In the genomic region with DNA sequence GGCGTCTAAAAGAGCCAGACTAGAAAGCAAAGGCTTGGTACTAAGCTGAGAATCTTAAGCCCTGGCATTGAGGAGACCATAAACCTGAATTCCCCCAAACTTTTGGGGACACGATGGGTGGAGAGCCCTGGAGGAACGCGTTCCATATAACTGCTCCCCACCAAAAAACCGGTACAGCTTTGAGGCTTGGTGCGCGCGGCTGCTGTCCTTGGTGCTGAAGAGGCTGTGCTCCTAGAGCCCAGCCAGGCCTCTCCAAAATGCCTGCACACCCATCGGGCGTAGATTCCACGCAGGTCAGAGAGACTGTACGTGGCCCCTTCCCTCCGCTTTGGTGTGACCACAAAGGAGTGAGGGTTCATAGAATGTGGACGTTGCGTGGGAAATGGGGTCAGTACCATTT, we compare ENCODE assay signal across 9 mouse cellular contexts. TPM values are rescaled to one million over a fixed set of nuclear protein-coding genes. Genes with fewer than 3 reads are reported as not detected.
DNase-seq lines count a peak whose midpoint lies in the region; ATAC-seq and TF ChIP-seq lines count a peak whose summit lies in the region.
"Had no signal": no experiment of that assay in that cellular context is flagged by ENCODE, and none has a peak within 500 bp of the region (broad histone marks: within the 10 kb centered on the region; RNA-seq: fewer than 3 reads in every experiment).

No protein-coding gene starts in this region.

- no peak for ATAC-seq in intestine, embryonic 14.5 days (replicated peaks; ENCODE audit: low FRiP score, low TSS enrichment, low read depth)
- no peak for ATAC-seq in intestine, postnatal 0 days
- ATAC-seq in forebrain, embryonic 11.5 days (replicated peaks; ENCODE audit: low FRiP score) = no peak
- no peak for ATAC-seq in liver, embryonic 14.5 days (ENCODE audit: insufficient read depth)
- no peak for ATAC-seq in inflammation-experienced regulatory T-cells, adult 6 months

- no peaks in the 10 kb centered on the region for H3K9me3 ChIP-seq in intestine, embryonic 14.5 days (ENCODE audit: control insufficient read depth, low read length)
- H3K9me3 ChIP-seq in intestine, postnatal 0 days (ENCODE audit: control insufficient read depth) = no peaks in the 10 kb centered on the region
- no peaks in the 10 kb centered on the region for H3K9me3 ChIP-seq in MEL (replicated peaks; ENCODE audit: insufficient read depth, low read length)
- no peaks in the 10 kb centered on the region for H3K9me3 ChIP-seq in forebrain, embryonic 11.5 days (ENCODE audit: control insufficient read depth, low read length)
- no peaks in the 10 kb centered on the region for H3K9me3 ChIP-seq in liver, embryonic 14.5 days (ENCODE audit: control insufficient read depth, low read length)

- TF ChIP-seq RAD21 in MEL (IDR thresholded peaks at IDR 0.05; ENCODE audit: low read depth, low read length) = no peak

- H3K9ac ChIP-seq in intestine, embryonic 14.5 days (ENCODE audit: low read length) = no peak overlapping the region
- H3K9ac ChIP-seq in intestine, postnatal 0 days (ENCODE audit: low read depth, low read length) = no peak overlapping the region
- H3K9ac ChIP-seq in MEL (ENCODE audit: control insufficient read depth, low read depth, low read length, poor library complexity, severe bottlenecking) = no peak overlapping the region
- peak overlapping the region; percentile 27; the same call in 1 of the 2 replicates for H3K9ac ChIP-seq in forebrain, embryonic 11.5 days (ENCODE audit: low read length)
- H3K9ac ChIP-seq in liver, embryonic 14.5 days (replicated peaks) = no peak overlapping the region

- no peaks in the 10 kb centered on the region for H3K79me2 ChIP-seq in MEL (ENCODE audit: control insufficient read depth, insufficient read depth, low read length, poor library complexity)

- H3K4me3 ChIP-seq in intestine, embryonic 14.5 days (ENCODE audit: low read depth, low read length) = no peak overlapping the region
- H3K4me3 ChIP-seq in intestine, postnatal 0 days (ENCODE audit: low read depth, low read length) = no peak overlapping the region
- no peak overlapping the region for H3K4me3 ChIP-seq in MEL (ENCODE audit: control insufficient read depth in 1 of 2, insufficient read depth in 1 of 2, low read depth in 2 of 2, low read length in 2 of 2)
- no peak overlapping the region for H3K4me3 ChIP-seq in forebrain, embryonic 11.5 days (ENCODE audit: low read depth, low read length)
- H3K4me3 ChIP-seq in liver, embryonic 14.5 days (ENCODE audit: insufficient read depth in 1 of 2, low read depth in 2 of 2, low read length in 2 of 2) = no peak overlapping the region

- H3K4me2 ChIP-seq in intestine, embryonic 14.5 days (ENCODE audit: low read length) = no peak overlapping the region
- no peak overlapping the region for H3K4me2 ChIP-seq in intestine, postnatal 0 days (replicated peaks; ENCODE audit: low read depth)
- peak overlapping the region; percentile 42; the same call in 1 of the 2 replicates for H3K4me2 ChIP-seq in forebrain, embryonic 11.5 days (ENCODE audit: low read depth, low read length, severe bottlenecking)
- no peak overlapping the region for H3K4me2 ChIP-seq in liver, embryonic 14.5 days (ENCODE audit: low read depth)

- 14% methylated on average over 15 of the region's 15 CpGs for WGBS in intestine, embryonic 14.5 days
- WGBS in intestine, postnatal 0 days = 13% methylated on average over 15 of the region's 15 CpGs
- WGBS in forebrain, embryonic 11.5 days = 19% methylated on average over 15 of the region's 15 CpGs
- whole genome bisulfite sequencing in liver, embryonic 14.5 days (ENCODE audit: insufficient replicate concordance) = 11% methylated on average over 15 of the region's 15 CpGs

- no peak for TF ChIP-seq CTCF in intestine, postnatal 0 days (IDR thresholded peaks at IDR 0.05; ENCODE audit: low read depth)
- no peak for TF ChIP-seq CTCF in MEL (IDR thresholded peaks at IDR 0.05 in 2 of 3, conservative IDR thresholded peaks at IDR 0.05 in 1 of 3; ENCODE audit: control insufficient read depth in 1 of 3, insufficient read depth in 1 of 3, low read depth in 2 of 3, low read length in 3 of 3, poor library complexity in 1 of 3, severe bottlenecking in 1 of 3)
- no peak for TF ChIP-seq CTCF in liver, embryonic 14.5 days (IDR thresholded peaks at IDR 0.05; ENCODE audit: low read depth)

- H3K27me3 ChIP-seq in intestine, embryonic 14.5 days (replicated peaks; ENCODE audit: control insufficient read depth, insufficient read depth, low read length) = peaks cover 17% of the 10 kb centered on the region
- H3K27me3 ChIP-seq in intestine, postnatal 0 days (replicated peaks; ENCODE audit: control insufficient read depth, insufficient read depth, low read length) = peaks cover 5% of the 10 kb centered on the region; the same call in 1 of the 2 replicates
- no peaks in the 10 kb centered on the region for H3K27me3 ChIP-seq in MEL (ENCODE audit: control insufficient read depth in 1 of 2, insufficient read depth in 2 of 2, low read length in 2 of 2)
- H3K27me3 ChIP-seq in forebrain, embryonic 11.5 days (ENCODE audit: control insufficient read depth, insufficient read depth, low read length) = no peaks in the 10 kb centered on the region
- peaks cover under 1% of the 10 kb centered on the region for H3K27me3 ChIP-seq in liver, embryonic 14.5 days (ENCODE audit: control insufficient read depth, insufficient read depth, low read length)

- no peak for TF ChIP-seq EP300 in MEL (IDR thresholded peaks at IDR 0.05; ENCODE audit: low read depth in 1 of 2, low read length in 2 of 2)
- no peak for TF ChIP-seq EP300 in liver, embryonic 14.5 days (IDR thresholded peaks at IDR 0.05; ENCODE audit: low read depth)

- no peak for TF ChIP-seq POLR2A in MEL (IDR thresholded peaks at IDR 0.05; ENCODE audit: control insufficient read depth in 1 of 2, insufficient read depth in 1 of 2, low read depth in 1 of 2, low read length in 2 of 2, poor library complexity in 1 of 2)

- no peak overlapping the region for H3K27ac ChIP-seq in intestine, embryonic 14.5 days (ENCODE audit: low read depth)
- no peak overlapping the region for H3K27ac ChIP-seq in intestine, postnatal 0 days (ENCODE audit: low read depth, low read length)
- no peak overlapping the region for H3K27ac ChIP-seq in MEL (ENCODE audit: control insufficient read depth, low read depth, low read length)
- H3K27ac ChIP-seq in forebrain, embryonic 11.5 days (ENCODE audit: low read depth, low read length) = peak overlapping the region; percentile 95
- H3K27ac ChIP-seq in liver, embryonic 14.5 days = no peak overlapping the region

- no peaks in the 10 kb centered on the region for H3K36me3 ChIP-seq in intestine, embryonic 14.5 days (ENCODE audit: control insufficient read depth, insufficient read depth, low read length)
- H3K36me3 ChIP-seq in intestine, postnatal 0 days (ENCODE audit: control insufficient read depth, insufficient read depth) = no peaks in the 10 kb centered on the region
- peaks cover 0 to 5% of the 10 kb centered on the region in 2 experiments; a peak in 1 of 4 replicates for H3K36me3 ChIP-seq in MEL (ENCODE audit: control insufficient read depth in 1 of 2, insufficient read depth in 2 of 2, low read length in 2 of 2)
- peaks cover 4% of the 10 kb centered on the region; the same call in 1 of the 2 replicates for H3K36me3 ChIP-seq in forebrain, embryonic 11.5 days (ENCODE audit: control insufficient read depth, insufficient read depth, low read length)
- H3K36me3 ChIP-seq in liver, embryonic 14.5 days (replicated peaks; ENCODE audit: control insufficient read depth, insufficient read depth, low read depth) = no peaks in the 10 kb centered on the region

- no peaks in the 10 kb centered on the region for H3K4me1 ChIP-seq in intestine, embryonic 14.5 days (replicated peaks; ENCODE audit: control insufficient read depth, insufficient read depth, low read length)
- H3K4me1 ChIP-seq in intestine, postnatal 0 days (replicated peaks; ENCODE audit: control insufficient read depth, insufficient read depth, low read length) = no peaks in the 10 kb centered on the region
- H3K4me1 ChIP-seq in MEL (ENCODE audit: control insufficient read depth in 1 of 2, insufficient read depth in 2 of 2, low read length in 2 of 2) = peaks cover 0 to 15% of the 10 kb centered on the region in 2 experiments; a peak in 2 of 4 replicates
- H3K4me1 ChIP-seq in forebrain, embryonic 11.5 days (replicated peaks; ENCODE audit: control insufficient read depth, insufficient read depth, low read length) = peaks cover 36% of the 10 kb centered on the region
- H3K4me1 ChIP-seq in liver, embryonic 14.5 days (replicated peaks; ENCODE audit: control insufficient read depth in 2 of 2, insufficient read depth in 2 of 2, low read length in 1 of 2) = no peaks in the 10 kb centered on the region; a peak in 2 of 4 replicates

- peak; percentile 90 for DNase-seq in intestine, embryonic 14.5 days (ENCODE audit: low spot score)
- DNase-seq in MEL (ENCODE audit: low read depth, low spot score) = peak; percentile 80
- peak; percentile 79 for DNase-seq in forebrain, embryonic 11.5 days (ENCODE audit: low spot score)
- peak in 2 of 3 experiments; percentile 17 to 18 for DNase-seq in liver, embryonic 14.5 days (ENCODE audit: low read depth in 3 of 3, low spot score in 3 of 3)
- DNase-seq in retina, postnatal 1 day = peak; percentile 62
- no peak for DNase-seq in right cerebral cortex, adult 2 months (ENCODE audit: low spot score in 2 of 2)

RNA-seq across cellular contexts. Expression of a gene that starts 25.7 kb away (rescaled TPM):
- polyA plus RNA-seq in intestine, embryonic 14.5 days (2014; fragmentation: Nextera tagmentation; extraction: Ambion mirVana) = 0.66 and 0.75 TPM in 2 replicates
- 0.18 and 0.24 TPM in 2 replicates for polyA plus RNA-seq in intestine, postnatal 0 days (2015; fragmentation: Nextera tagmentation; extraction: Ambion mirVana)
- total RNA-seq in MEL (2012; rRNA removed) = 0.03 and 0.04 TPM in 2 replicates
- polyA plus RNA-seq in MEL (2012; ENCODE audit: insufficient read depth in 1 of 2, insufficient read length in 2 of 2, low read depth in 1 of 2, low replicate concordance in 2 of 2, missing spikeins in 1 of 2) = under 1 TPM in 1 of 2 experiments, not detected in 1; 0.22 TPM
- polyA plus RNA-seq in forebrain, embryonic 11.5 days (2014; fragmentation: Nextera tagmentation; extraction: Ambion mirVana) = 6.9 and 8.3 TPM in 2 replicates
- polyA plus RNA-seq in liver, embryonic 14.5 days (2012; rRNA removed) = 0.11 TPM in 2 replicates
- polyA plus RNA-seq in liver, embryonic 14.5 days (2014; fragmentation: Nextera tagmentation; extraction: Ambion mirVana) = 0.03 and 0.05 TPM in 2 replicates
- polyA plus RNA-seq in inflammation-experienced regulatory T-cells, adult 6 months (2017; shearing (Covaris generic)) = under 1 TPM in 1 of 3 experiments, not detected in 2; 0.05 TPM

RNA-seq across cellular contexts. Expression of a gene that starts 35.8 kb away (rescaled TPM):
- polyA plus RNA-seq in intestine, embryonic 14.5 days (2014; fragmentation: Nextera tagmentation; extraction: Ambion mirVana) = not detected in 2 replicates
- not detected in 2 replicates for polyA plus RNA-seq in intestine, postnatal 0 days (2015; fragmentation: Nextera tagmentation; extraction: Ambion mirVana)
- total RNA-seq in MEL (2012; rRNA removed) = not detected in 2 replicates
- polyA plus RNA-seq in MEL (2012; ENCODE audit: insufficient read depth in 1 of 2, insufficient read length in 2 of 2, low read depth in 1 of 2, low replicate concordance in 2 of 2, missing spikeins in 1 of 2) = not detected
- polyA plus RNA-seq in forebrain, embryonic 11.5 days (2014; fragmentation: Nextera tagmentation; extraction: Ambion mirVana) = not detected in 2 replicates
- not detected in 2 replicates for polyA plus RNA-seq in liver, embryonic 14.5 days (2012; rRNA removed)
- not detected in 2 replicates for polyA plus RNA-seq in liver, embryonic 14.5 days (2014; fragmentation: Nextera tagmentation; extraction: Ambion mirVana)
- polyA plus RNA-seq in inflammation-experienced regulatory T-cells, adult 6 months (2017; shearing (Covaris generic)) = not detected
- polyA plus RNA-seq: heart, postnatal 0 days had no signal

RNA-seq across cellular contexts. Expression of a gene that starts 39.6 kb away (rescaled TPM):
- 2.8 and 3.2 TPM in 2 replicates for polyA plus RNA-seq in intestine, embryonic 14.5 days (2014; fragmentation: Nextera tagmentation; extraction: Ambion mirVana)
- polyA plus RNA-seq in intestine, postnatal 0 days (2015; fragmentation: Nextera tagmentation; extraction: Ambion mirVana) = 1.1 and 1.2 TPM in 2 replicates
- 0.95 and 1.2 TPM in 2 replicates for total RNA-seq in MEL (2012; rRNA removed)
- 1 to 10 TPM in 1 of 2 experiments, not detected in 1; 6.5 TPM for polyA plus RNA-seq in MEL (2012; ENCODE audit: insufficient read depth in 1 of 2, insufficient read length in 2 of 2, low read depth in 1 of 2, low replicate concordance in 2 of 2, missing spikeins in 1 of 2)
- 4.6 and 4.7 TPM in 2 replicates for polyA plus RNA-seq in forebrain, embryonic 11.5 days (2014; fragmentation: Nextera tagmentation; extraction: Ambion mirVana)
- 0.20 and 0.21 TPM in 2 replicates for polyA plus RNA-seq in liver, embryonic 14.5 days (2012; rRNA removed)
- polyA plus RNA-seq in liver, embryonic 14.5 days (2014; fragmentation: Nextera tagmentation; extraction: Ambion mirVana) = 0.30 and 0.34 TPM in 2 replicates
- 1 to 10 TPM; 2.1 to 2.7 (median 2.6) TPM for polyA plus RNA-seq in inflammation-experienced regulatory T-cells, adult 6 months (2017; shearing (Covaris generic))

RNA-seq across cellular contexts. Expression of a gene that starts 41.2 kb away (rescaled TPM):
- 21.5 and 21.7 TPM in 2 replicates for polyA plus RNA-seq in intestine, embryonic 14.5 days (2014; fragmentation: Nextera tagmentation; extraction: Ambion mirVana)
- 13.5 and 15.1 TPM in 2 replicates for polyA plus RNA-seq in intestine, postnatal 0 days (2015; fragmentation: Nextera tagmentation; extraction: Ambion mirVana)
- 19.7 TPM in 2 replicates for total RNA-seq in MEL (2012; rRNA removed)
- 10 to 100 TPM in 1 of 2 experiments, not detected in 1; 69.8 TPM for polyA plus RNA-seq in MEL (2012; ENCODE audit: insufficient read depth in 1 of 2, insufficient read length in 2 of 2, low read depth in 1 of 2, low replicate concordance in 2 of 2, missing spikeins in 1 of 2)
- 32.2 and 32.6 TPM in 2 replicates for polyA plus RNA-seq in forebrain, embryonic 11.5 days (2014; fragmentation: Nextera tagmentation; extraction: Ambion mirVana)
- polyA plus RNA-seq in liver, embryonic 14.5 days (2012; rRNA removed) = 6.5 and 10.0 TPM in 2 replicates
- polyA plus RNA-seq in liver, embryonic 14.5 days (2014; fragmentation: Nextera tagmentation; extraction: Ambion mirVana) = 5.5 and 6.7 TPM in 2 replicates
- 1 to 10 TPM; 5.8 to 8.6 (median 6.7) TPM for polyA plus RNA-seq in inflammation-experienced regulatory T-cells, adult 6 months (2017; shearing (Covaris generic))

RNA-seq across cellular contexts. Expression of a gene that starts 52.4 kb away (rescaled TPM):
- polyA plus RNA-seq in intestine, embryonic 14.5 days (2014; fragmentation: Nextera tagmentation; extraction: Ambion mirVana) = 29.5 and 29.6 TPM in 2 replicates
- polyA plus RNA-seq in intestine, postnatal 0 days (2015; fragmentation: Nextera tagmentation; extraction: Ambion mirVana) = 11.4 and 11.9 TPM in 2 replicates
- 27.8 and 33.1 TPM in 2 replicates for total RNA-seq in MEL (2012; rRNA removed)
- polyA plus RNA-seq in MEL (2012; ENCODE audit: insufficient read depth in 1 of 2, insufficient read length in 2 of 2, low read depth in 1 of 2, low replicate concordance in 2 of 2, missing spikeins in 1 of 2) = 10 to 100 TPM in 1 of 2 experiments, not detected in 1; 41.1 TPM
- 31.6 and 39.4 TPM in 2 replicates for polyA plus RNA-seq in forebrain, embryonic 11.5 days (2014; fragmentation: Nextera tagmentation; extraction: Ambion mirVana)
- 6.8 and 8.3 TPM in 2 replicates for polyA plus RNA-seq in liver, embryonic 14.5 days (2012; rRNA removed)
- 6.8 and 7.9 TPM in 2 replicates for polyA plus RNA-seq in liver, embryonic 14.5 days (2014; fragmentation: Nextera tagmentation; extraction: Ambion mirVana)
- polyA plus RNA-seq in inflammation-experienced regulatory T-cells, adult 6 months (2017; shearing (Covaris generic)) = 1 to 10 TPM; 1.1 to 2.6 (median 1.9) TPM

Comparison
In these comparisons a context has a peak if more than half of its experiments do, and no peak if none do; other contexts are left out.
1. DNase-seq: peak in intestine, embryonic 14.5 days (single experiment), MEL (single experiment), forebrain, embryonic 11.5 days (single experiment), liver, embryonic 14.5 days (2 of 3) and retina, postnatal 1 day (single experiment); none in right cerebral cortex, adult 2 months (0 of 2).